19 mouse cellular contexts compared by ENCODE assay signal in the genomic region with DNA sequence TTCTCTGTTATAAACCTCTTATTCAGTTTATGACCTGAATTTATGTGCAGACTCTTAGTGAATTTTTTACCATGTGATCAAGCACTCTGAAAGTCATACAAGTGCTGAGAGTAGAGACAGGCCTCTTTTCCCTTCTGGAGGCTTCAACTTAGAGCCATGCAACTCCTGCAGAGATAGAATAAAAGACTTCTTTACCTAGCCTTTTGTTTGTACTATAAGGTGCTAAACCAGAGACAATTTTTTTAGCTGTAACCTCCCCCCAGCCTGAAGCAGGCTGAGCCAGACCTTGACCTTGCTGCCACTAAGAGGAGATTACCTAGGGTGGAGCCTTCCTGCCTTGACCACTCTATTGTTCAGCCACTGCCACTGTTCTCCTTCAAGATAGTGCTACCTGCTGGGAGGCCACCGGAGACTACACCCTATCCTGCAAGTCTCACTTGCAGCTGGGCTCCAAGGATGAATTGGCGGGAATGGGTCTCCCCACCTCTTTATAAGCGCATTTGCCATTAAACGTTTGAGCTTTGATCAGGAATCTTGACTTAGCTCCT. TPM values are rescaled to one million over a fixed set of nuclear protein-coding genes. Genes with fewer than 3 reads are reported as not detected.
DNase-seq lines count a peak whose midpoint lies in the region.
"Had no signal": no experiment of that assay in that cellular context is flagged by ENCODE, and none has a peak within 500 bp of the region (broad histone marks: within the 10 kb centered on the region; RNA-seq: fewer than 3 reads in every experiment).

No protein-coding gene starts in this region.

- DNase-seq in heart, adult 11 months: peak; percentile 74
- no peak for DNase-seq in heart, adult 9 months (ENCODE audit: low spot score in 2 of 2)
- DNase-seq in ES-CJ7 (ENCODE audit: low read depth, low spot score) (peak; percentile 99), R1 (ENCODE audit: low read depth, low spot score) (peak; percentile 100), ZHBTc4 (ENCODE audit: low read depth, low spot score) (peak; percentile 97)
- no peak for DNase-seq in layer of hippocampus, adult 8-10 months (ENCODE audit: low spot score in 2 of 2)
- DNase-seq in lung, postnatal 36 days: no peak
- DNase-seq in layer of hippocampus, adult 11-12 months (ENCODE audit: low spot score): no peak
- DNase-seq: adrenal gland, adult 2 months; adrenal gland, postnatal 10 days; adrenal gland, postnatal 25 days; B cell, adult 2 months; cerebellum, adult 11 months; cerebellum, adult 18-20 months; cerebellum, adult 8-10 months; cerebellum, adult 9-11 months; cerebellum, postnatal 14 days; cerebellum, postnatal 36 days; embryo, embryonic 11 days had no signal

RNA-seq across cellular contexts. Expression of gene Fhl4, which starts 30.6 kb away (rescaled TPM):
- total RNA-seq in layer of hippocampus, adult 8-10 months (2022): 1 to 10 TPM in 1 of 4 experiments, under 1 TPM in 3; 0.56 to 1.4 (median 0.68) TPM

RNA-seq across cellular contexts. Expression of gene Tmem263, which starts 30.7 kb away (rescaled TPM):
- total RNA-seq in layer of hippocampus, adult 8-10 months (2022): 10 to 100 TPM; 27.3 to 33.8 (median 30.6) TPM

RNA-seq across cellular contexts. Expression of gene Mterf2, which starts 56.1 kb away (rescaled TPM):
- 10 to 100 TPM; 16.3 to 20.9 (median 18.4) TPM for total RNA-seq in layer of hippocampus, adult 8-10 months (2022)

Comparison
In these comparisons a context has a peak if more than half of its experiments do, and no peak if none do; other contexts are left out.
1. DNase-seq: peak in heart, adult 11 months (single experiment), ES-CJ7 (single experiment), R1 (single experiment) and ZHBTc4 (single experiment); none in heart, adult 9 months (0 of 2), layer of hippocampus, adult 8-10 months (0 of 2), lung, postnatal 36 days (single experiment) and layer of hippocampus, adult 11-12 months (single experiment).